Mouse (Mus musculus): Measurements from ENCODE around the gene Tcte1.

DNA sequence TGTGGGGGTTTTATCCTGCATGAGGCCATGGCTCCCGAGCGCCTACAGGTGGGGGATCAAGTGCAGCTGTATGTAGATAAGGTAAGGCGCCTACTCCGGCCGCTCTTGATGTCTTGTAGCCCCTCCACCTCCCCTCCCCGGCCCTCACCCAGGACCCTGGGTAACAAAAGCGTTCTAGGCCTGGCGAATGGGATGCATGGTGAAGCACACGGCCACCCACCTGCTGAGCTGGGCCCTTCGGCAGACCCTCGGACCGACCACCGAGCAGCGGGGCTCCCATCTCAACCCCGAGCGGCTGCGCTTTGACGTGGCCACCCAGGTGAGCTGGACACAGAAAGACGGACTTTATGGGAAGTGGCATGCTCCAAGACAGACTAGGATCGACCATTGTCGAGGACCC is 6.1 kb upstream of the Tcte1 start:
- TF ChIP-seq CTCF (IDR thresholded peaks at IDR 0.05; ENCODE audit: low read depth, low read length) = no peak
- TF ChIP-seq POLR2A (IDR thresholded peaks at IDR 0.05; ENCODE audit: borderline replicate concordance, low read depth, low read length) = no peak

Measured in bone marrow macrophage, adult 2 months (primary cell).